Mouse (Mus musculus) heart, postnatal 0 days (tissue): Measurements from ENCODE around the gene Rusc2. TPM values are rescaled to one million over a fixed set of nuclear protein-coding genes. Genes with fewer than 3 reads are reported as not detected.

ENCODE experiments used
- ATAC-seq: fragments of 200-750 bp; cut with Nextera tagmentation; 2 replicates; pipeline ENCODE4 v1.8.0; 2017; ENCODE audit warnings: low read depth, moderate number of reproducible peaks, moderate library complexity; ENCODE audit not compliant: insufficient read depth
- DNase-seq: peaks from one replicate; pipeline ENCODE4 v3.0.0-alpha.2; 2016; ENCODE audit warnings: low spot score
- H3K27ac ChIP-seq: fragments of 300-500 bp; sonication (generic); 2 replicates; pipeline ENCODE4 v1.5.1; 2014; ENCODE audit warnings: low read depth, mild to moderate bottlenecking
- H3K27me3 ChIP-seq: fragments of 300-500 bp; sonication (generic); 2 replicates; pipeline ENCODE4 v1.6.1; 2014; ENCODE audit warnings: low read length, mixed read lengths; ENCODE audit not compliant: control insufficient read depth, insufficient read depth
- H3K36me3 ChIP-seq: fragments of 300-500 bp; sonication (generic); replicated peaks from 2 replicates; pipeline ENCODE4 v1.6.1; 2014; ENCODE audit warnings: low read length, mixed read lengths; ENCODE audit not compliant: control insufficient read depth, insufficient read depth
- H3K4me1 ChIP-seq: fragments of 300-500 bp; sonication (generic); 2 replicates; pipeline ENCODE4 v1.6.1; 2014; ENCODE audit warnings: antibody characterized with exemption; ENCODE audit not compliant: control insufficient read depth, insufficient read depth
- H3K4me2 ChIP-seq: fragments of 300-500 bp; sonication (generic); 2 replicates; pipeline ENCODE4 v1.6.1; 2014; ENCODE audit warnings: low read depth, mild to moderate bottlenecking, low read length, moderate library complexity
- H3K4me3 ChIP-seq: fragments of 300-500 bp; sonication (generic); 2 replicates; pipeline ENCODE4 v1.5.1; 2014; ENCODE audit warnings: low read depth, low read length
- H3K9ac ChIP-seq: fragments of 300-500 bp; sonication (generic); replicated peaks from 2 replicates; pipeline ENCODE4 v1.6.1; 2014; ENCODE audit warnings: low read depth, low read length, mixed read lengths
- H3K9me3 ChIP-seq: fragments of 300-500 bp; sonication (generic); replicated peaks from 2 replicates; pipeline ENCODE4 v1.6.1; 2016; ENCODE audit warnings: low read length; ENCODE audit not compliant: control insufficient read depth
- CTCF ChIP-seq: IDR thresholded peaks from 2 replicates; pipeline ENCODE4 v1.5.1; 2016; ENCODE audit warnings: antibody characterized with exemption, control low read depth, low read depth
- EP300 ChIP-seq: IDR thresholded peaks from 2 replicates; pipeline ENCODE4 v1.6.1; 2016; ENCODE audit warnings: antibody characterized with exemption, low read depth
- WGBS: fragments of 180-500 bp; shearing (Covaris S2); extraction: QIAGEN DNeasy Blood & Tissue Kit; methylation state at CpG from one replicate; pipeline ENCODE4 v1.1.7; 2014; 5-methylcytosine and 5-hydroxymethylcytosine counted together
- polyA plus RNA-seq: library from polyadenylated mRNA; unstranded; fragments of >200 nt; fragmentation: Nextera tagmentation; extraction: Ambion mirVana; gene quantifications from 2 replicates; pipeline ENCODE4 v1.2.1, GENCODE M21; 2015
- total RNA-seq: library from RNA; depleted of rRNA; stranded (reverse); fragments of >200 nt; gene quantifications from 2 replicates; pipeline ENCODE4 v1.2.3, GENCODE M21; 2014; ENCODE audit warnings: low replicate concordance

Rusc2 gene
- total and polyA plus RNA-seq, 2 experiments from 2014 or later, result 8.0 to 34.9 TPM

- DNase-seq, result no peak
- no peaks in the 10 kb centered on the region for H3K36me3 ChIP-seq
- H3K4me1 ChIP-seq, result no peaks in the 10 kb centered on the region
- 88% methylated on average over 10 of the region's 10 CpGs for WGBS
- no peaks in the 10 kb centered on the region for H3K27me3 ChIP-seq
- no peak for TF ChIP-seq EP300
- TF ChIP-seq CTCF, result no peak
- H3K4me2 ChIP-seq, result no peak overlapping the region
- H3K9ac ChIP-seq, result no peak overlapping the region
- no peak for ATAC-seq
- no peaks in the 10 kb centered on the region for H3K9me3 ChIP-seq
- no peak overlapping the region for H3K27ac ChIP-seq
- no peak overlapping the region for H3K4me3 ChIP-seq
Measured at GRCm38 (mm10) chr4:43342443-43342842, 39.3 kb upstream of the Rusc2 start.

- Histone ChIP-seq H3K27me3 (no peaks in the 10 kb centered on the region), H3K4me2 (no peak overlapping the region), H3K4me3 (no peak overlapping the region), H3K36me3 (no peaks in the 10 kb centered on the region), H3K4me1 (no peaks in the 10 kb centered on the region), H3K27ac (no peak overlapping the region), H3K9me3 (no peaks in the 10 kb centered on the region), H3K9ac (no peak overlapping the region)
- ATAC-seq (no peak), DNase-seq (no peak)
- 83% methylated on average over 2 of the region's 2 CpGs for WGBS
- no peak for TF ChIP-seq EP300
- TF ChIP-seq CTCF, result no peak
Measured at GRCm38 (mm10) chr4:43344932-43345331, 36.8 kb upstream of the Rusc2 start.

- WGBS, result 82% methylated on average over 5 of the region's 5 CpGs
- H3K27me3 ChIP-seq, result no peaks in the 10 kb centered on the region
- DNase-seq, result no peak
Measured at GRCm38 (mm10) chr4:43349206-43349605, 32.6 kb upstream of the Rusc2 start.

GRCm38 (mm10) chr4:43350038-43350560, 31.7 kb upstream of the Rusc2 start:
- H3K4me2 ChIP-seq, result no peak overlapping the region
- no peak overlapping the region for H3K4me3 ChIP-seq
- DNase-seq (no peak), ATAC-seq (no peak)
- H3K27me3 ChIP-seq, result no peaks in the 10 kb centered on the region
- TF ChIP-seq CTCF, result no peak
- no peak for TF ChIP-seq EP300
- WGBS, result 65% methylated on average over 6 of the region's 6 CpGs
- H3K36me3 ChIP-seq, result no peaks in the 10 kb centered on the region
- no peaks in the 10 kb centered on the region for H3K9me3 ChIP-seq
- H3K4me1 ChIP-seq, result no peaks in the 10 kb centered on the region
- no peak overlapping the region for H3K27ac ChIP-seq
- no peak overlapping the region for H3K9ac ChIP-seq

More at GRCm38 (mm10) chr4:43349206-43349605, 32.6 kb upstream of the Rusc2 start:
- H3K9ac ChIP-seq, result no peak overlapping the region
- no peaks in the 10 kb centered on the region for H3K9me3 ChIP-seq
- no peak for TF ChIP-seq EP300
- no peak for TF ChIP-seq CTCF
- no peaks in the 10 kb centered on the region for H3K36me3 ChIP-seq
- H3K4me2 ChIP-seq, result no peak overlapping the region
- H3K27ac ChIP-seq, result no peak overlapping the region
- no peaks in the 10 kb centered on the region for H3K4me1 ChIP-seq
- H3K4me3 ChIP-seq, result no peak overlapping the region
- ATAC-seq, result no peak

- DNase-seq (no peak), ATAC-seq (no peak)
- Histone ChIP-seq H3K27ac (no peak overlapping the region), H3K4me3 (no peak overlapping the region), H3K4me2 (no peak overlapping the region), H3K9me3 (no peaks in the 10 kb centered on the region), H3K9ac (no peak overlapping the region), H3K36me3 (no peaks in the 10 kb centered on the region), H3K4me1 (no peaks in the 10 kb centered on the region), H3K27me3 (no peaks in the 10 kb centered on the region)
- WGBS, result 82% methylated on average over 6 of the region's 6 CpGs
- TF ChIP-seq CTCF (no peak), EP300 (no peak)
Measured at GRCm38 (mm10) chr4:43353662-43354061, 28.1 kb upstream of the Rusc2 start.

GRCm38 (mm10) chr4:43364914-43365560, 16.7 kb upstream of the Rusc2 start:
- H3K4me2 ChIP-seq, result no peak overlapping the region
- TF ChIP-seq EP300 (no peak), CTCF (no peak)
- H3K27ac ChIP-seq, result no peak overlapping the region
- H3K36me3 ChIP-seq, result no peaks in the 10 kb centered on the region
- no peak overlapping the region for H3K4me3 ChIP-seq
- no peak overlapping the region for H3K9ac ChIP-seq
- 70% methylated on average over 11 of the region's 11 CpGs for WGBS
- no peaks in the 10 kb centered on the region for H3K4me1 ChIP-seq
- H3K27me3 ChIP-seq, result no peaks in the 10 kb centered on the region
- H3K9me3 ChIP-seq, result no peaks in the 10 kb centered on the region
- ATAC-seq (no peak), DNase-seq (no peak)
